Mouse (Mus musculus): ENCODE data around the gene Spice1. TPM values are rescaled to one million over a fixed set of nuclear protein-coding genes. Genes with fewer than 3 reads are reported as not detected.

Gene Spice1
- total and polyA plus RNA-seq, 3 experiments: 4.5 to 10.0 (median 9.3) TPM

DNA sequence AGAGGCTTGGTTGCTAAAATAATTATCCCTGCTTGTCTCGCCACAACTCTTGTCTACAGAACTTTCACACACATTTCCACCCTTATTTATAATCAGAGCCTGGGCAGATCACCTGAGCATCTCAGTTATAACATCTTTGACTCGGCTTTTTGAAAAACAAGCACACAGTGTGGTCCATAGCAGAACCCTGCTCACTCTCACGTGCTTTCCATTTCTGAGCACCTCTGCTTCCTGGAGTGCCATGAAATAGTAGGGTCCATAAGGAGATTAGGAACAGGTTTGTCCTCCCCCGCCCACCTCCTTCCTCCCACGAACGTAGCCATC is 15.3 kb upstream of the Spice1 start:
- Histone ChIP-seq H3K9ac (ENCODE audit: low read depth, low read length) (peak overlapping the region; percentile 76), H3K79me2 (replicated peaks; ENCODE audit: control insufficient read depth, insufficient read depth, low read length) (no peaks in the 10 kb centered on the region), H3K36me3 (ENCODE audit: control insufficient read depth, insufficient read depth, low read length) (no peaks in the 10 kb centered on the region), H3K4me3 (peak overlapping the region; percentile 74), H3K27me3 (ENCODE audit: control insufficient read depth, insufficient read depth, low read length) (peaks cover 3% of the 10 kb centered on the region), H3K27ac (no peak overlapping the region), H3K4me1 (ENCODE audit: control insufficient read depth, insufficient read depth, low read length) (peaks cover 2% of the 10 kb centered on the region; the same call in 1 of the 2 replicates)
- 21% methylated on average over 6 of the region's 6 CpGs for WGBS
- no peak for DNase-seq
- no peak for TF ChIP-seq POLR2A (IDR thresholded peaks at IDR 0.05; ENCODE audit: insufficient read depth, low read depth, low read length)
- intact Hi-C loops (cut with DNase I): no loop called here

DNA sequence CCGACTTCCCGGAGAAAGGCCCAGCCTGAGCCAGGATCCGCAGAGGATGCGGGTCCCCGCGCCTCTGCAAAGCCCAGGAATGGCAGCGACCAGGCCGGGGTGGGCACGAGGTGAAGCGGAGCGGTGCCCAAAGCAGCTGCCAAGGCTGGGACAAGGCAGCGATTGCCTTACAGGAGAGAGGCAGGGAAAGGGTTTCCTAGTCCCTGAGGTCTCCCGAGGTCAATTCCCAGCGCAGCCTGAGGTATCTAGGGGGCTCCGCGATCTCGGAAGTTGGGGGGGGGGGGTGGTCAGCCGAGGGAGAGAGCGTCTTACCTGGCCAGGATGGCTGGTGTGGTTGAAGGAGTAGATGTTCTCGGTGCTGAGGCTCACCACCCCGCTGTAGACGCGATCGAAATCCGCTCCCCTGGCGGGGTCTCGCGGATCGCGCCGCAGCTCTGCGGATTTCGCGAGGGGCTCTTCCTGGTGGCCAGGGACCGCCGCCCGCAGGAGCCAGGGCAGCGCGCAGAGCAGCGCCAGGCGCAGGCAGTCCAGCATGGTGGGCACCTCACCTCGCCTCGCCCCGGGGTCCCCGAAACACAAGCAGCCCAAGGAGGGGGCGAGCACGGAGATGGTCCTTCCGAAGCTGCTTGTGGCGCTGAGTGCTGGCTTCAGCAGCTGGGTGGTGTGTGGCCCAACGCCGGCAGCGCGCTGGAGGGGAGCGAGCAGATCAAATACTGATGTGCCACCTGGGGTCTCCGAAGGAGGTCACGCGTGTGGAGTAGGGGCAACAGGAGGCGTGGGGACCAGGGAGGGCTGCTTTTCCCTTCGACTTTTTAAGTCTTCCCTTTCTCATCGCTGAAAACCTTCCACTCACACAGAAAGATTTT is 14.7 kb upstream of the Spice1 start:
- H3K9ac ChIP-seq (ENCODE audit: low read depth, low read length): peak overlapping the region; percentile 76
- no peaks in the 10 kb centered on the region for H3K36me3 ChIP-seq (ENCODE audit: control insufficient read depth, insufficient read depth, low read length)
- H3K27me3 ChIP-seq (ENCODE audit: control insufficient read depth, insufficient read depth, low read length): peaks cover 3% of the 10 kb centered on the region
- no peaks in the 10 kb centered on the region for H3K79me2 ChIP-seq (replicated peaks; ENCODE audit: control insufficient read depth, insufficient read depth, low read length)
- DNase-seq: peak; percentile 27 to 45
- peaks cover 2% of the 10 kb centered on the region; the same call in 1 of the 2 replicates for H3K4me1 ChIP-seq (ENCODE audit: control insufficient read depth, insufficient read depth, low read length)
- intact Hi-C loops (cut with DNase I): no loop called here
- H3K4me3 ChIP-seq: peak overlapping the region; percentile 74
- H3K27ac ChIP-seq: peak overlapping the region; percentile 47; the same call in 1 of the 2 replicates
- TF ChIP-seq EP300 (IDR thresholded peaks at IDR 0.05; ENCODE audit: insufficient read depth, low read depth, low read length) (no peak), CTCF (IDR thresholded peaks at IDR 0.05) (no peak), POLR2A (IDR thresholded peaks at IDR 0.05; ENCODE audit: insufficient read depth, low read depth, low read length) (no peak)
- WGBS: under 1% methylated on average over 59 of the region's 60 CpGs

DNA sequence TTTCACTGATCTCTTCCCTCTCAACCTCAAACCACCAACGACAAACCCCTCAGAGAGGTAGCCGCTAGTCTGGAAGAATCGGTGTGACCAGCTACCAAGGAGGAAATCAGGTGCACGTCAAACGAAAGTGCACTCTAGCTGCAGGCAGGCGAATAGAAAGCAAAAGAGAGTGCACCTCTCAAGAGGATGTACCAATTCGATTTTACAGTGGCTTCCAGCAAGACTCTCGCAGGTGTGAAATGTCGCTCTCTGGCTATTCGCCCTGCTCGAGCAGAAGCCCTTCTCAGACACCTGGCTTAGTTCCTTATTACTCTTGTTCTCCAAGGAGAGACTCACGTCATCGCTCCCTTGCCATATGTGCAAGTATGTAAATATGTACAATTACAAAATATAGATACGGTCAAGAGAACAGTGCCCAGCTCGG is 14.0 kb upstream of the Spice1 start, which contains the start of gene Sidt1:
Sidt1 (minus strand) TSS at position 336 of the 424 bp plus-strand sequence.
- peak; percentile 26 to 31 for DNase-seq
- Histone ChIP-seq H3K36me3 (ENCODE audit: control insufficient read depth, insufficient read depth, low read length) (no peaks in the 10 kb centered on the region), H3K79me2 (replicated peaks; ENCODE audit: control insufficient read depth, insufficient read depth, low read length) (no peaks in the 10 kb centered on the region), H3K4me1 (ENCODE audit: control insufficient read depth, insufficient read depth, low read length) (peaks cover 2% of the 10 kb centered on the region; the same call in 1 of the 2 replicates), H3K27me3 (ENCODE audit: control insufficient read depth, insufficient read depth, low read length) (peaks cover 3% of the 10 kb centered on the region), H3K27ac (peak within 1 kb of the TSS; percentile 47; the same call in 1 of the 2 replicates), H3K4me3 (peak within 1 kb of the TSS; percentile 74), H3K9ac (ENCODE audit: low read depth, low read length) (peak within 1 kb of the TSS; percentile 76)
- intact Hi-C loops (cut with DNase I): no loop called here
- WGBS: 11% methylated on average over 15 of the region's 15 CpGs
- TF ChIP-seq POLR2A (IDR thresholded peaks at IDR 0.05; ENCODE audit: insufficient read depth, low read depth, low read length) (no peak), CTCF (IDR thresholded peaks at IDR 0.05) (no peak), EP300 (IDR thresholded peaks at IDR 0.05; ENCODE audit: insufficient read depth, low read depth, low read length) (no peak)

DNA sequence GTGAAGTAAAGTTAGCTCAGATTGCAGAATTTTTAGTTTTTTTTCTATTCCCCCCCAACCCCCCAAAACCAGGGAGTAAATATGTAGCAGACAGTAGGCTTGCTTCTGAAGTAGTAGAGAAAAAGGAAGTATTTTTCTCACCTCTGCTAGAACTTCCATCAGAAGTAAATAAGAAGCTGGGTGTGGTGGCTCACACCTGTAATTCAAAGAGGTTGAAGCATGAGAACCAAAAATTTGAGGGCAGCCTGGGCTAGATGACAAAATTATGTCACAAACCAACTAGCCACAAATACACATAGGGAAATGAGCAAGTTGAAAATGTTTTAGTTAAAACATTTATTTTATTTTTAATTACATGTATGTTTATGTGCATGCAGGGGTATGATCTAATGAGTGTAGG is 9.4 kb upstream of the Spice1 start:
- Histone ChIP-seq H3K4me3 (no peak overlapping the region), H3K79me2 (replicated peaks; ENCODE audit: control insufficient read depth, insufficient read depth, low read length) (no peaks in the 10 kb centered on the region), H3K36me3 (ENCODE audit: control insufficient read depth, insufficient read depth, low read length) (no peaks in the 10 kb centered on the region), H3K27me3 (ENCODE audit: control insufficient read depth, insufficient read depth, low read length) (no peaks in the 10 kb centered on the region), H3K4me1 (ENCODE audit: control insufficient read depth, insufficient read depth, low read length) (peaks cover 2% of the 10 kb centered on the region; the same call in 1 of the 2 replicates), H3K27ac (no peak overlapping the region), H3K9ac (ENCODE audit: low read depth, low read length) (no peak overlapping the region)
- no peak for DNase-seq
- intact Hi-C loops (cut with DNase I): no loop called here
- TF ChIP-seq EP300 (IDR thresholded peaks at IDR 0.05; ENCODE audit: insufficient read depth, low read depth, low read length) (no peak), CTCF (IDR thresholded peaks at IDR 0.05) (no peak), POLR2A (IDR thresholded peaks at IDR 0.05; ENCODE audit: insufficient read depth, low read depth, low read length) (no peak)

DNA sequence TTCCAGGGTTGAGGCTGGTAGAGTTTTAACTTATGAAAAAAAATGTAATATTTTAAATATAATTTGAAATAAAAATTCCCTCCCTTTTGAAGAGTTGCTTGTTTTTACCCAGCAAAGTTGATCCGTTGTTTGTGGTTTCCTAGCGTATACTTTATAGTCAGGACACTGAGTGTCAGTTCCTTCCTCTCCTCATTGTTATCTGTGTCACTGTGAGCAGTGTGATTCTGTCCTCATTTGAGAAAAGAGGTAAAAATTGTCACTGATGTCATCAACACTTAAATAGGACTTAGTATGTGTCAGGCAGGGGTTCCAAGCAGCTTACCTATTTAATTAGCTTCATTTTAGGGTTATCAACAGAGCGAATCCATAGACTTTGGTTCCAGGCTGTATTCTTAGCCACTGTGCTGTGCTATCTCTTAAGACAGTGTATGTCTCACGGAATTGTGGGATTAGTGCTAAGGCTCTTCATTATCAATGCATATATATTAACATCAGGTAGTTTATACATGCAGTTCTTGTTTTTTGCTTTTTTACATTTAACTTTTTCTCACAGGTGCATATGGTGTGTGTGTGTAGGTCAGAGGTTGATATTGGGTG is 3.0 kb downstream of the Spice1 start:
- 65% methylated on average over 4 of the region's 4 CpGs for WGBS
- no peak overlapping the region for H3K9ac ChIP-seq (ENCODE audit: low read depth, low read length)
- peaks cover 5% of the 10 kb centered on the region for H3K4me1 ChIP-seq (ENCODE audit: control insufficient read depth, insufficient read depth, low read length)
- TF ChIP-seq CTCF (IDR thresholded peaks at IDR 0.05) (no peak), POLR2A (IDR thresholded peaks at IDR 0.05; ENCODE audit: insufficient read depth, low read depth, low read length) (no peak), EP300 (IDR thresholded peaks at IDR 0.05; ENCODE audit: insufficient read depth, low read depth, low read length) (no peak)
- intact Hi-C loops (cut with DNase I): loop anchor here (5.0 kb wide), 1 partner anchor 48 kb away; no protein-coding TSS in a partner anchor
- no peak for DNase-seq
- H3K27ac ChIP-seq: peak overlapping the region; percentile 53
- no peaks in the 10 kb centered on the region; the same call in 1 of the 2 replicates for H3K79me2 ChIP-seq (replicated peaks; ENCODE audit: control insufficient read depth, insufficient read depth, low read length)
- peaks cover 10% of the 10 kb centered on the region for H3K36me3 ChIP-seq (ENCODE audit: control insufficient read depth, insufficient read depth, low read length)
- H3K27me3 ChIP-seq (ENCODE audit: control insufficient read depth, insufficient read depth, low read length): no peaks in the 10 kb centered on the region
- no peak overlapping the region for H3K4me3 ChIP-seq

DNA sequence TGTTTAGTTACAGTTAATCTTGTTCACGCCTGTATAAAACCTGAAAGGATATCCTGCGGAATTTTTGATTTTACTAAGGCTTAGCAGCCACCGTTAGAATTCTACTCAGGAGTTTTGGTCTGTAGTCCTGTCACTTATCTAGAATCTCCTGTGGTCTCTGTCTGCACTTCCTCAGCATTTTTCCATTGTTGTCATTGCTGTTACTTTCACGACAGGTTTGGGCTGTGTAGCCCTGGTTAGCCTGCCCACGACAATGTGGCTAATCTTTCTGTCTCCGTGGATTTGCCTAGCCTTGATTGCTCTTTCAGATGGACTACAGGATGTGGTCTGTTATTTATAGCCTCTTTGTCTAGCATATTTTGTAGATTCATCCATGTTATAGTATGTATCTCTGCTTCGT is 9.4 kb downstream of the Spice1 start:
- Histone ChIP-seq H3K4me1 (ENCODE audit: control insufficient read depth, insufficient read depth, low read length) (peaks cover 10% of the 10 kb centered on the region), H3K4me3 (no peak overlapping the region), H3K79me2 (replicated peaks; ENCODE audit: control insufficient read depth, insufficient read depth, low read length) (no peaks in the 10 kb centered on the region; the same call in 1 of the 2 replicates), H3K27ac (peak overlapping the region; percentile 79), H3K27me3 (ENCODE audit: control insufficient read depth, insufficient read depth, low read length) (no peaks in the 10 kb centered on the region), H3K9ac (ENCODE audit: low read depth, low read length) (no peak overlapping the region), H3K36me3 (ENCODE audit: control insufficient read depth, insufficient read depth, low read length) (peaks cover 21% of the 10 kb centered on the region)
- TF ChIP-seq CTCF (IDR thresholded peaks at IDR 0.05) (no peak), EP300 (IDR thresholded peaks at IDR 0.05; ENCODE audit: insufficient read depth, low read depth, low read length) (peak; percentile 87), POLR2A (IDR thresholded peaks at IDR 0.05; ENCODE audit: insufficient read depth, low read depth, low read length) (peak; percentile 41; the same call in 1 of the 2 replicates)
- peak in 1 of 2 experiments; percentile 11 for DNase-seq
- intact Hi-C loops (cut with DNase I): loop anchor here (5.0 kb wide), 1 partner anchor 184 kb away; the partner anchor contains the start of gene Usf3
- 37% methylated on average over 7 of the region's 7 CpGs for WGBS
